Mouse (Mus musculus): ENCODE data around the gene Pnpla1.

GRCm38 (mm10) chr17:28897817-28898216 lies 39.6 kb downstream of the Pnpla1 start:
- TF ChIP-seq CTCF (IDR thresholded peaks at IDR 0.05; ENCODE audit: borderline replicate concordance, insufficient read depth, low read depth, low read length) (no peak), POLR2A (IDR thresholded peaks at IDR 0.05; ENCODE audit: borderline replicate concordance, insufficient read depth, low read length) (no peak)
